Mouse (Mus musculus): Measurements from ENCODE around the gene Efcc1. TPM values are rescaled to one million over a fixed set of nuclear protein-coding genes. Genes with fewer than 3 reads are reported as not detected.

Efcc1 gene
- polyA plus RNA-seq, 1 experiment, result 0.46 TPM

- Histone ChIP-seq H3K36me3 (ENCODE audit: control insufficient read depth, insufficient read depth, low read length, poor library complexity, severe bottlenecking) (no peaks in the 10 kb centered on the region), H3K27me3 (ENCODE audit: control insufficient read depth, insufficient read depth, low read length, poor library complexity, severe bottlenecking) (no peaks in the 10 kb centered on the region), H3K9me3 (replicated peaks; ENCODE audit: control insufficient read depth, insufficient read depth, low read length, poor library complexity, severe bottlenecking) (no peaks in the 10 kb centered on the region), H3K9ac (ENCODE audit: low read depth, poor library complexity, severe bottlenecking) (no peak overlapping the region), H3K4me1 (ENCODE audit: control insufficient read depth, insufficient read depth, low read length) (no peaks in the 10 kb centered on the region), H3K27ac (ENCODE audit: insufficient read depth, low read length) (no peak overlapping the region), H3K4me3 (ENCODE audit: low read depth, low read length) (no peak overlapping the region)
- TF ChIP-seq CTCF (IDR thresholded peaks at IDR 0.05; ENCODE audit: low read depth, low read length) (no peak), POLR2A (IDR thresholded peaks at IDR 0.05; ENCODE audit: insufficient read depth, low read length) (no peak), EP300 (IDR thresholded peaks at IDR 0.05; ENCODE audit: insufficient read depth, low read depth, low read length) (no peak)
Measured at GRCm38 (mm10) chr6:87789791-87790190, 59.1 kb downstream of the Efcc1 start.

GRCm38 (mm10) chr6:87790779-87791480 is 60.3 kb downstream of the Efcc1 start:
- TF ChIP-seq EP300 (IDR thresholded peaks at IDR 0.05; ENCODE audit: insufficient read depth, low read depth, low read length), result no peak
- Histone ChIP-seq H3K9me3 (replicated peaks; ENCODE audit: control insufficient read depth, insufficient read depth, low read length, poor library complexity, severe bottlenecking) (no peaks in the 10 kb centered on the region), H3K27me3 (ENCODE audit: control insufficient read depth, insufficient read depth, low read length, poor library complexity, severe bottlenecking) (no peaks in the 10 kb centered on the region), H3K4me1 (ENCODE audit: control insufficient read depth, insufficient read depth, low read length) (peaks cover 3% of the 10 kb centered on the region), H3K4me3 (ENCODE audit: low read depth, low read length) (no peak overlapping the region), H3K36me3 (ENCODE audit: control insufficient read depth, insufficient read depth, low read length, poor library complexity, severe bottlenecking) (no peaks in the 10 kb centered on the region), H3K27ac (ENCODE audit: insufficient read depth, low read length) (no peak overlapping the region), H3K9ac (ENCODE audit: low read depth, poor library complexity, severe bottlenecking) (no peak overlapping the region)

- Histone ChIP-seq H3K27ac (ENCODE audit: insufficient read depth, low read length) (no peak overlapping the region), H3K36me3 (ENCODE audit: control insufficient read depth, insufficient read depth, low read length, poor library complexity, severe bottlenecking) (no peaks in the 10 kb centered on the region), H3K4me1 (ENCODE audit: control insufficient read depth, insufficient read depth, low read length) (peaks cover 3% of the 10 kb centered on the region), H3K9ac (ENCODE audit: low read depth, poor library complexity, severe bottlenecking) (no peak overlapping the region), H3K27me3 (ENCODE audit: control insufficient read depth, insufficient read depth, low read length, poor library complexity, severe bottlenecking) (no peaks in the 10 kb centered on the region), H3K4me3 (ENCODE audit: low read depth, low read length) (no peak overlapping the region), H3K9me3 (replicated peaks; ENCODE audit: control insufficient read depth, insufficient read depth, low read length, poor library complexity, severe bottlenecking) (no peaks in the 10 kb centered on the region)
- TF ChIP-seq CTCF (IDR thresholded peaks at IDR 0.05; ENCODE audit: low read depth, low read length) (no peak), EP300 (IDR thresholded peaks at IDR 0.05; ENCODE audit: insufficient read depth, low read depth, low read length) (no peak), POLR2A (IDR thresholded peaks at IDR 0.05; ENCODE audit: insufficient read depth, low read length) (no peak)
Measured at GRCm38 (mm10) chr6:87791826-87792225, 61.2 kb downstream of the Efcc1 start.

GRCm38 (mm10) chr6:87793821-87794510 is 63.3 kb downstream of the Efcc1 start:
- no peak for TF ChIP-seq CTCF (IDR thresholded peaks at IDR 0.05; ENCODE audit: low read depth, low read length)
- no peak for TF ChIP-seq POLR2A (IDR thresholded peaks at IDR 0.05; ENCODE audit: insufficient read depth, low read length)
- no peak for TF ChIP-seq EP300 (IDR thresholded peaks at IDR 0.05; ENCODE audit: insufficient read depth, low read depth, low read length)
- Histone ChIP-seq H3K4me3 (ENCODE audit: low read depth, low read length) (no peak overlapping the region), H3K4me1 (ENCODE audit: control insufficient read depth, insufficient read depth, low read length) (peaks cover 3% of the 10 kb centered on the region), H3K36me3 (ENCODE audit: control insufficient read depth, insufficient read depth, low read length, poor library complexity, severe bottlenecking) (no peaks in the 10 kb centered on the region), H3K9me3 (replicated peaks; ENCODE audit: control insufficient read depth, insufficient read depth, low read length, poor library complexity, severe bottlenecking) (no peaks in the 10 kb centered on the region), H3K27me3 (ENCODE audit: control insufficient read depth, insufficient read depth, low read length, poor library complexity, severe bottlenecking) (no peaks in the 10 kb centered on the region), H3K27ac (ENCODE audit: insufficient read depth, low read length) (no peak overlapping the region), H3K9ac (ENCODE audit: low read depth, poor library complexity, severe bottlenecking) (no peak overlapping the region)

GRCm38 (mm10) chr6:87795385-87796150 is 64.9 kb downstream of the Efcc1 start:
- H3K36me3 ChIP-seq (ENCODE audit: control insufficient read depth, insufficient read depth, low read length, poor library complexity, severe bottlenecking), result no peaks in the 10 kb centered on the region
- peaks cover 3% of the 10 kb centered on the region for H3K4me1 ChIP-seq (ENCODE audit: control insufficient read depth, insufficient read depth, low read length)
- no peak overlapping the region for H3K4me3 ChIP-seq (ENCODE audit: low read depth, low read length)
- no peak overlapping the region for H3K27ac ChIP-seq (ENCODE audit: insufficient read depth, low read length)
- no peaks in the 10 kb centered on the region for H3K27me3 ChIP-seq (ENCODE audit: control insufficient read depth, insufficient read depth, low read length, poor library complexity, severe bottlenecking)
- no peaks in the 10 kb centered on the region for H3K9me3 ChIP-seq (replicated peaks; ENCODE audit: control insufficient read depth, insufficient read depth, low read length, poor library complexity, severe bottlenecking)
- TF ChIP-seq EP300 (IDR thresholded peaks at IDR 0.05; ENCODE audit: insufficient read depth, low read depth, low read length) (no peak), CTCF (IDR thresholded peaks at IDR 0.05; ENCODE audit: low read depth, low read length) (no peak), POLR2A (IDR thresholded peaks at IDR 0.05; ENCODE audit: insufficient read depth, low read length) (no peak)
- no peak overlapping the region for H3K9ac ChIP-seq (ENCODE audit: low read depth, poor library complexity, severe bottlenecking)
